Mouse (Mus musculus): ENCODE measurements at regions not wholly inside any gene's neighbourhood (a gene's known extent, or its start where the extent isn't known, plus 50 kb on each side); places are given as distances from the start of the nearest gene placed in this dataset.

- TF ChIP-seq CTCF (IDR thresholded peaks at IDR 0.05; ENCODE audit: control insufficient read depth, insufficient read depth, low read length) (no peak), POLR2A (IDR thresholded peaks at IDR 0.05; ENCODE audit: borderline replicate concordance, control insufficient read depth, low read depth, low read length) (no peak)
These were observed 420.8 kb downstream of the Prdm2 start for GRCm38 (mm10) chr4:142791823-142792605.
